Mouse (Mus musculus) liver, embryonic 14.5 days (tissue): ENCODE data around the gene Plpp4. TPM values are rescaled to one million over a fixed set of nuclear protein-coding genes. Genes with fewer than 3 reads are reported as not detected.

ENCODE experiments used
- ATAC-seq: fragments of 200-750 bp; cut with Nextera tagmentation; 2 replicates; pipeline ENCODE4 v1.8.0; 2017; ENCODE audit warnings: moderate number of reproducible peaks, mild to moderate bottlenecking, moderate library complexity; ENCODE audit not compliant: insufficient read depth
- DNase-seq, 3 experiments: peaks; one replicate each; pipeline ENCODE4 v3.0.0-alpha.2; 2012 to 2013; ENCODE audit warnings: low read depth in 3 of 3, low spot score in 3 of 3
- H3K27ac ChIP-seq: fragments of 300-500 bp; sonication (generic); 2 replicates; pipeline ENCODE4 v1.5.1; 2014; ENCODE audit warnings: moderate library complexity, mild to moderate bottlenecking, control low read depth, inconsistent platforms
- H3K27me3 ChIP-seq: fragments of 300-500 bp; sonication (generic); 2 replicates; pipeline ENCODE4 v1.6.1; 2014; ENCODE audit warnings: mild to moderate bottlenecking, low read length, moderate library complexity; ENCODE audit not compliant: control insufficient read depth, insufficient read depth
- H3K36me3 ChIP-seq: fragments of 300-500 bp; sonication (generic); replicated peaks from 2 replicates; pipeline ENCODE4 v1.6.1; 2014; ENCODE audit warnings: low read depth; ENCODE audit not compliant: control insufficient read depth, insufficient read depth
- H3K4me1 ChIP-seq, 2 experiments: fragments of 200-500 bp in 1 of 2; fragments of 300-500 bp in 1 of 2; sonication (generic) in 1 of 2; replicated peaks; 2 replicates each; pipeline ENCODE4 v1.6.1; 2012 to 2014; ENCODE audit warnings: antibody characterized with exemption in 1 of 2, inconsistent platforms in 1 of 2, low read length in 1 of 2; ENCODE audit not compliant: control insufficient read depth in 2 of 2, insufficient read depth in 2 of 2
- H3K4me2 ChIP-seq: fragments of 300-500 bp; sonication (generic); 2 replicates; pipeline ENCODE4 v1.6.1; 2014; ENCODE audit warnings: low read depth, mild to moderate bottlenecking, control low read depth, moderate library complexity
- H3K4me3 ChIP-seq, 2 experiments: fragments of 200-500 bp in 1 of 2; fragments of 300-500 bp in 1 of 2; sonication (generic) in 1 of 2; 2 replicates each; pipeline ENCODE4 v1.5.1; 2012 to 2014; ENCODE audit warnings: low read depth in 2 of 2, low read length in 2 of 2, mild to moderate bottlenecking in 2 of 2, control low read depth in 1 of 2, inconsistent platforms in 1 of 2, moderate library complexity in 1 of 2; ENCODE audit not compliant: insufficient read depth in 1 of 2
- H3K9ac ChIP-seq: fragments of 300-500 bp; sonication (generic); replicated peaks from 2 replicates; pipeline ENCODE4 v1.6.1; 2014; ENCODE audit warnings: mild to moderate bottlenecking, control low read depth, moderate library complexity
- H3K9me3 ChIP-seq: fragments of 300-500 bp; sonication (generic); 2 replicates; pipeline ENCODE4 v1.6.1; 2016; ENCODE audit warnings: low read length, mixed read lengths; ENCODE audit not compliant: control insufficient read depth
- CTCF ChIP-seq: IDR thresholded peaks from 2 replicates; pipeline ENCODE4 v1.5.1; 2016; ENCODE audit warnings: antibody characterized with exemption, low read depth, control low read depth
- EP300 ChIP-seq: IDR thresholded peaks from 2 replicates; pipeline ENCODE4 v1.6.1; 2016; ENCODE audit warnings: antibody characterized with exemption, low read depth
- whole genome bisulfite sequencing: fragments of 180-500 bp; shearing (Covaris S2); extraction: QIAGEN DNeasy Blood & Tissue Kit; methylation state at CpG from one replicate; pipeline ENCODE4 v1.1.7; 2014; ENCODE audit not compliant: insufficient replicate concordance; 5-methylcytosine and 5-hydroxymethylcytosine counted together
- polyA plus RNA-seq, 2 experiments: library from polyadenylated mRNA; depleted of rRNA in 1 of 2; stranded (reverse) in 1 of 2; unstranded in 1 of 2; fragments of >200 nt; fragmentation: Nextera tagmentation in 1 of 2; extraction: Ambion mirVana in 1 of 2; gene quantifications; 2 replicates each; pipeline versions ENCODE4 v1.2.1 to v1.2.3; 2012 to 2014

Gene Plpp4
- polyA plus RNA-seq (2012; rRNA removed) (0.03 and 0.05 TPM in 2 replicates), polyA plus RNA-seq (2014; fragmentation: Nextera tagmentation; extraction: Ambion mirVana) (not detected in 2 replicates)

- no peaks in the 10 kb centered on the region for H3K9me3 ChIP-seq
- peaks cover 20% of the 10 kb centered on the region for H3K27me3 ChIP-seq
- H3K4me2 ChIP-seq = no peak within 1 kb of the TSS
- H3K27ac ChIP-seq = no peak within 1 kb of the TSS
- H3K36me3 ChIP-seq = no peaks in the 10 kb centered on the region
- TF ChIP-seq CTCF (no peak), EP300 (no peak)
- no peaks in the 10 kb centered on the region for H3K4me1 ChIP-seq
- ATAC-seq (no peak), DNase-seq (no peak)
- H3K4me3 ChIP-seq = no peak within 1 kb of the TSS
- no peak within 1 kb of the TSS for H3K9ac ChIP-seq
- 3% methylated on average over 57 of the region's 66 CpGs for WGBS
These were observed at the start of gene Plpp4 for GRCm38 (mm10) chr7:129256621-129257373. Gene Plpp4 (plus strand): TSS chr7:129257031.

GRCm38 (mm10) chr7:129215926-129216543 lies 40.8 kb upstream of the Plpp4 start:
- DNase-seq = no peak
- H3K9me3 ChIP-seq = no peaks in the 10 kb centered on the region
- TF ChIP-seq EP300 (no peak), CTCF (no peak)
- no peaks in the 10 kb centered on the region for H3K36me3 ChIP-seq
- no peak overlapping the region for H3K27ac ChIP-seq
- no peak overlapping the region for H3K4me3 ChIP-seq
- no peaks in the 10 kb centered on the region for H3K27me3 ChIP-seq
- H3K9ac ChIP-seq = no peak overlapping the region
- no peak for ATAC-seq
- H3K4me2 ChIP-seq = no peak overlapping the region
- no peaks in the 10 kb centered on the region for H3K4me1 ChIP-seq
- 83% methylated on average over 10 of the region's 10 CpGs for WGBS

DNA sequence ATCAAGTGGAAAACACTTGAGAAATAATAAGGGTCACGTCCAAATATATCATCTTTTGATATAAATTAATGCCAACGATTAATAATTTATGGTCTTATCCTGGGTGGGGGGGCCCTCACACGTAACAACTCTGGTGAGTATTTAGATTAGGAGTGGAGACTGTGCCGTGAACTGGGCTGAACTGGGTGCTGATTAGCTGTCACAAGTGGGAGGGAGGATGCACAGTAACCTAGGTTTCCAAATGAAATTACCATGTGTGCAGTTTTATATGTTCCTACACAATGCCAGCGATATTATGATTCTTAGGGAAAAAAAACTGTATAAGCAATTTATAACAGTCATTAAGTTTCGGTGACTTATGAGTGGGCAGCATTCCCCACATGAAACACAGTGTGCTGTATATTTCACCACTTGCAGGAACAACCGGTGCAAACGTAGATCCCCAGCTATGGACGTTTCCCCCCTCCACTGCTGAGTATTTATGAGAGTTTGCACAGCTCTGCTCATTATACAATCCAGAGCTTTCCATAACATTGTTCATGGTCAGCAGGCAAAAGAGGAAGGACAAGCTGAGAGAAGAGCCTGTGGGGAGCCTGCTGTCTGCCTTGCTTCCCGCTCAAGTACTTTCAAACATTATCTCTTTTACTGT lies 40.2 kb upstream of the Plpp4 start:
- TF ChIP-seq CTCF = no peak
- TF ChIP-seq EP300 = no peak
- WGBS = 62% methylated on average over 10 of the region's 10 CpGs
- DNase-seq = no peak
- no peak overlapping the region for H3K4me2 ChIP-seq
- H3K9me3 ChIP-seq = no peaks in the 10 kb centered on the region
- H3K27ac ChIP-seq = no peak overlapping the region
- H3K4me3 ChIP-seq = no peak overlapping the region
- no peaks in the 10 kb centered on the region for H3K27me3 ChIP-seq
- no peak for ATAC-seq
- H3K36me3 ChIP-seq = no peaks in the 10 kb centered on the region
- H3K4me1 ChIP-seq = no peaks in the 10 kb centered on the region
- H3K9ac ChIP-seq = no peak overlapping the region

GRCm38 (mm10) chr7:129220948-129221347 lies 35.9 kb upstream of the Plpp4 start:
- no peaks in the 10 kb centered on the region for H3K9me3 ChIP-seq
- no peaks in the 10 kb centered on the region for H3K4me1 ChIP-seq
- no peak overlapping the region for H3K9ac ChIP-seq
- TF ChIP-seq CTCF (no peak), EP300 (no peak)
- H3K36me3 ChIP-seq = no peaks in the 10 kb centered on the region
- no peak for ATAC-seq
- H3K4me2 ChIP-seq = no peak overlapping the region
- 58% methylated on average over 9 of the region's 9 CpGs for WGBS
- H3K27me3 ChIP-seq = no peaks in the 10 kb centered on the region
- no peak for DNase-seq
- no peak overlapping the region for H3K27ac ChIP-seq
- H3K4me3 ChIP-seq = no peak overlapping the region

DNA sequence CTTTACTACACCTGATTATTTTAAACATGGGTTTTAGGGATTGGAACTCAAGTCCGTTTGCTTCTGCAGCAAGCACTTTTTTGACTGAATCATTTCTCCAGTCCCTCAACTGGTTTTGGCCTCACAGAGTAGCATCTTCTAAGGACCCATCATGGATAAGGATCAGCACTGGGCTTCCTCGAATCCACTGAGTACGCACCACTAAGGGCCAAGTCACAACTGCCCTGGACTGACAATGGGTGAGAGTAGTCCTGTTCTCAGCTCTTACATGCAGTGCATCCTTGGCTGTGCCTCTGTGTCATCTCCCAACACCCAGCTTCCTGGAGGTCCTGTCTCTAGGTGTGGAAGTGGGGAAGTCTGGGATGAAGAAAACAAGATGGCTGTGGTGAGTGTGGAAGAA lies 35.2 kb upstream of the Plpp4 start:
- Histone ChIP-seq H3K4me1 (no peaks in the 10 kb centered on the region), H3K4me3 (no peak overlapping the region), H3K36me3 (no peaks in the 10 kb centered on the region), H3K4me2 (no peak overlapping the region), H3K27me3 (no peaks in the 10 kb centered on the region), H3K9ac (no peak overlapping the region), H3K27ac (no peak overlapping the region), H3K9me3 (no peaks in the 10 kb centered on the region)
- TF ChIP-seq EP300 = no peak
- no peak for TF ChIP-seq CTCF
- WGBS = 54% methylated on average over 3 of the region's 3 CpGs
- no peak for DNase-seq
- ATAC-seq = no peak
